Mouse (Mus musculus) olfactory bulb, adult 2 months (tissue): ENCODE data around the gene Arfgap2. TPM values are rescaled to one million over a fixed set of nuclear protein-coding genes. Genes with fewer than 3 reads are reported as not detected.

Source experiments
- H3K27ac ChIP-seq: fragments of 200-500 bp; 2 replicates; pipeline ENCODE4 v1.5.1; 2012; ENCODE audit warnings: low read depth, low read length; ENCODE audit not compliant: insufficient read depth
- H3K4me1 ChIP-seq: fragments of 200-500 bp; 2 replicates; pipeline ENCODE4 v1.6.1; 2012; ENCODE audit warnings: low read length; ENCODE audit not compliant: control insufficient read depth, insufficient read depth
- H3K4me3 ChIP-seq: fragments of 200-500 bp; 2 replicates; pipeline ENCODE4 v1.5.1; 2012; ENCODE audit warnings: mild to moderate bottlenecking, low read depth, low read length, moderate library complexity; ENCODE audit not compliant: insufficient read depth
- CTCF ChIP-seq: fragments of 200-500 bp; IDR thresholded peaks from 2 replicates; pipeline ENCODE4 v1.5.1; 2012; ENCODE audit warnings: low read depth, mild to moderate bottlenecking, low read length, moderate library complexity; ENCODE audit not compliant: insufficient read depth
- POLR2A ChIP-seq: fragments of 200-500 bp; IDR thresholded peaks from 2 replicates; pipeline ENCODE4 v1.6.1; 2012; ENCODE audit warnings: mild to moderate bottlenecking, low read depth, low read length, moderate library complexity; ENCODE audit not compliant: insufficient read depth
- WGBS: fragments of 180-500 bp; shearing (Covaris S2); methylation state at CpG from one replicate; pipeline ENCODE4 v1.1.7; 2018; 5-methylcytosine and 5-hydroxymethylcytosine counted together
- polyA plus RNA-seq: library from polyadenylated mRNA; stranded (reverse); fragments of >200 nt; gene quantifications from 2 replicates; pipeline ENCODE4 v1.2.4, GENCODE M21; 2012; ENCODE audit warnings: low replicate concordance; ENCODE audit not compliant: missing spikeins, insufficient read depth, insufficient read length

Gene Arfgap2
- polyA plus RNA-seq, 1 experiment: not detected

DNA sequence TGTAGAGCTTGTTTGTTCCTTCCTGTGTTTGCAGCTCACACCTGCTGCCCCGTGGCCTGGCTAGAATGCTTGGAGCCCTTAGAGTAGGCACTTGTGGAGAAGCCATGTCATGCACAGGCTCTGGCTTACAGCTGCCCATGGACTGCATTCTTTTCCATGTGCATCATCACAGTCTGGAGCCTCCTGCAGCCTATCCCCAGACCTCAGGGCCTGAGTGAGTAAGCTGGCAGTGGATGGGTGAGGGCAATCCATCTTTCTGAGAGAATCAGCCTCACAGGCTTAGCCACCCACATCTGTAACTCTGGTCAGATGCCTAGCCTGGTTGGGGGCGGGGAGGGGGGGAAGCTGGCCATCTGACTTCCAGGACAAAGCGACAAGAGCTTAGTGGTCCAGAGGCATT, 34.4 kb downstream of the Arfgap2 start:
- H3K4me3 ChIP-seq: no peak overlapping the region
- no peaks in the 10 kb centered on the region for H3K4me1 ChIP-seq
- TF ChIP-seq CTCF (no peak), POLR2A (no peak)
- 76% methylated on average over 3 of the region's 3 CpGs for WGBS
- H3K27ac ChIP-seq: no peak overlapping the region

DNA sequence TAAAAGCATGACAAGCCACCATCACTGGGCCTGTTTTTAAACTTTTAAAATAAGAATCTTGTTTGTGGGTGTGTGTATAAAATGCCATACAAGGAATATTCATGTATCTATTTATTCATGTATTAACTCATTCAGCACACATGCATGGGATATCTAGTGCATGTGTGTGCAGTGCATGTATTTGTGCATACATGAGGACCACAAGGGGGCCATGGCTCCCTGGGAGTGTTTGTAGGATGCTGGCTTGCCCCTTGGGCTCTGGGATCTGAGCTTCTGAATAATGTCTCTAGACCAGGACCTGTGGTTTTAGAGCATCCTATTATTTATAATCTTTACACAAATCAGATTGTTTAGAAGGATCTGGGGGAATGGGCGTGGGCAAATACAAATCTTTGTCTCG, 36.0 kb downstream of the Arfgap2 start:
- 96% methylated on average over 2 of the region's 2 CpGs for WGBS
- Histone ChIP-seq H3K27ac (no peak overlapping the region), H3K4me3 (no peak overlapping the region), H3K4me1 (no peaks in the 10 kb centered on the region)
- no peak for TF ChIP-seq POLR2A
- no peak for TF ChIP-seq CTCF

DNA sequence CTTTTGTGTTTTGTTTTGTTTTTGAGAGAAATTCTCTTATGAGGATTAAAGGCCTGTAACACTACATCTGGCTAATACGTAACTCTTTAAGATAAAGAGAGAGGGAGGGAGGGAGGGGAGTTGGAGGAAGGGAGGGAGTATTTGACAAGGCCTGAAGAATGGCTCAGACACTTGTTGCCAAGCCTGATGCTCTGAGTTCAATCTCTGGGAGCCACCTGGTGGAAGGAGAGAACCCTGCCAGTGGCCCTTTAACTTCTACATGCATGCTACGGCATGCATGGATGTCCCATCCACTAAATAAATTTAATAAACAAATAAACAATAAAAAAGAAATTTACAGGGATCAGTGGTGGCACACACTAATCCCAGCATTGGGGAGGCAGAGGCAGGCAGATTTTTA, 37.1 kb downstream of the Arfgap2 start:
- TF ChIP-seq POLR2A (no peak), CTCF (no peak)
- H3K4me1 ChIP-seq: no peaks in the 10 kb centered on the region
- WGBS: 91% methylated on average over 2 of the region's 2 CpGs
- H3K4me3 ChIP-seq: no peak overlapping the region
- H3K27ac ChIP-seq: no peak overlapping the region

DNA sequence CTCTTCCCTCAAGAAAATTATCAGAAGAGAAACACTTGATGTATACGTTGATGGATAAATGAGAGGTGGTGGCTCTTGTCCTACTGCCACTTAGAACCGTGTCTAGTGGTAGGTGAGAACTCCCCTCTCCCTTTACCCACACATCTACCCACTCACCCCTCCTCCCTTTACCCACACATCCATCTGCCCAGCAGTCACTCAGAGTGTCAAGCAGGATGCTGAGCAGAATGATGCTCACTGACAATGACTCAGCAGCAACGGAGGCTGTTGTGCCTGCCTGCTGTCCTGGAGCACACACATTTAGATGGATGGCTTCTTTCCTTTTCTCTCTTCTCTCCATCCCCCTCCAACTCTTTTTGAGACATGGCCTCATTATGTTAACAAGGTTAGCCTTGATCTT, 38.1 kb downstream of the Arfgap2 start:
- no peak overlapping the region for H3K27ac ChIP-seq
- 81% methylated on average over 3 of the region's 3 CpGs for WGBS
- TF ChIP-seq CTCF (no peak), POLR2A (no peak)
- no peak overlapping the region for H3K4me3 ChIP-seq
- H3K4me1 ChIP-seq: no peaks in the 10 kb centered on the region

DNA sequence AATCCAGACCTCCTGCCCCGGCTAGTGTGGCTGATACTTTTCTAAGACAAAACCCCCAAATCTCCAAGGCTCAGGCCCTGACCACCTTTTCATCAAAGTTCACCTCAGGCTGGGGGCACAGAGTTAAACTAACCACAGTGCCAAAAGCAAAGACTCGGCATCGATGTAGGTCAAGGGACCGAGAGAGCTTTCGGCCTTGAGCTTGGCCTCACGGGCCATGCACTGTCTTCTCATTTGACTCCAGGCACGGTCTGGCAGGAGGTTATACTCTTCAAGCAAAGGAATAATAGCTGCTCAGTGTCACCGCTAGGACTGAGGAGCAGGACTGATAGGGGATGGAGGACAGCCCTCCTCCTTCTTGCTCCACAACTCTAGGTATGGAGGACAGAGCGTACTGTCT, 41.2 kb downstream of the Arfgap2 start:
- 92% methylated on average over 9 of the region's 9 CpGs for WGBS

DNA sequence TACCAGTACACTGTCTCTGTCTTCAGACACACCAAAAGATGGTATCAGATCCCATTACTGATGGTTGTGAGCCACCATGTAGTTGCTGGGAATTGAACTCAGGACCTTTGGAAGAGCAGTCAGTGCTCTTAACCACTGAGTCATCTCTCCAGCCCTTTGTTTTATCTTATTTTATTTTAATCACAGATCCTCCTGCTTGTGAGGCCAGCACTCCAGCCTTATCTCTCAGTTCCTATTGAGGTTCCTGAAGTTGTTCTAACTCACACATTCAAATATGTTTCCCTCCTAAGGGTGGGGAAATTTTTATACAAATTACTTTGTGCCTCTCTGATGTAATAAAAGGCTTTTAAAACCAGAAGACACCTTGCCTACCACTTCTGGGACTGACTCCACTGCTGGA, 41.8 kb downstream of the Arfgap2 start:
- Histone ChIP-seq H3K4me3 (no peak overlapping the region), H3K4me1 (peaks cover 3% of the 10 kb centered on the region; the same call in 1 of the 2 replicates), H3K27ac (no peak overlapping the region)
- no peak for TF ChIP-seq CTCF
- no peak for TF ChIP-seq POLR2A

More for the DNA sequence above, 41.2 kb downstream of the Arfgap2 start:
- Histone ChIP-seq H3K4me1 (peaks cover 3% of the 10 kb centered on the region; the same call in 1 of the 2 replicates), H3K27ac (no peak overlapping the region), H3K4me3 (no peak overlapping the region)
- TF ChIP-seq POLR2A: no peak
- no peak for TF ChIP-seq CTCF

DNA sequence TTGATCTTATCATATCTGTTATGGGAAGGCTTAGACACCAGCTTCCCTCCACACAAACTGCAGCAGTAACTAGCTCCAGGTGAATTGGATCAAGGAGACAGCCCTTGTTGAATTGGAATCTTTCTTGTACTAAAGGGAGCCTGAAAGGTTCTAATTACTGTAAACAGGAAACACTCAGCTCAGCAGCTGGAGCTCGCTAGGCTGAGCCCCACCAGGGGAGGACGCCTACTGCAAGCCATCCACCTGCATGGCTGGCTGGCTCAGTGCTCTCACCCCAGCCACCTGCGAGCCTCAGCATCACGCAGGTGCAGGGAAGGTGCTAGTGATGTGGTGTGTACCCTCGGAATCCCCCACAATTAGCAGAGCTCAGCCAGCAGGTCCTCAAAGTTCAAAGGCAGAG, 43.9 kb downstream of the Arfgap2 start:
- Histone ChIP-seq H3K27ac (peak overlapping the region; percentile 15; the same call in 1 of the 2 replicates), H3K4me1 (peaks cover 9% of the 10 kb centered on the region), H3K4me3 (no peak overlapping the region)
- WGBS: 33% methylated on average over 5 of the region's 5 CpGs
- TF ChIP-seq POLR2A: no peak
- no peak for TF ChIP-seq CTCF

DNA sequence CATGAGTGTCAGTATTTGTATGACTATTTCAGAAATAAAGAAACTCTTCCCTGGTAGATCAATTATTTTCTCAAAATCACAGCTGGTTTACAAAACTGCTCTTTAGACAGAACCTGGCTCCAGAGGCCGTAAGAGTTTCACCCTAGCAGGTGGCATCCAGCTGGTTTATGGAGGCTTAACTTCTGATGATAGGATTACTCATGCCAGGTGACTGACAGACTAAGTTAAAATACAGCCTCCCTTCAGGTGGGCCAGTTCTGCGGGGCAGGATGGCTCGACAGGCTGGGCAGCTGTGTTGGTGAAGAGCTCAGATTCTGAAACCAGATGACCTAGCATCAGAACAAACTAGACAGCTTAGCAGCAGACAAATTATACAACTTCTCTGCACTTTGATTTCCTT, 44.8 kb downstream of the Arfgap2 start:
- TF ChIP-seq POLR2A (no peak), CTCF (no peak)
- 87% methylated on average over 3 of the region's 3 CpGs for WGBS
- Histone ChIP-seq H3K27ac (no peak overlapping the region), H3K4me1 (peaks cover 9% of the 10 kb centered on the region), H3K4me3 (no peak overlapping the region)

DNA sequence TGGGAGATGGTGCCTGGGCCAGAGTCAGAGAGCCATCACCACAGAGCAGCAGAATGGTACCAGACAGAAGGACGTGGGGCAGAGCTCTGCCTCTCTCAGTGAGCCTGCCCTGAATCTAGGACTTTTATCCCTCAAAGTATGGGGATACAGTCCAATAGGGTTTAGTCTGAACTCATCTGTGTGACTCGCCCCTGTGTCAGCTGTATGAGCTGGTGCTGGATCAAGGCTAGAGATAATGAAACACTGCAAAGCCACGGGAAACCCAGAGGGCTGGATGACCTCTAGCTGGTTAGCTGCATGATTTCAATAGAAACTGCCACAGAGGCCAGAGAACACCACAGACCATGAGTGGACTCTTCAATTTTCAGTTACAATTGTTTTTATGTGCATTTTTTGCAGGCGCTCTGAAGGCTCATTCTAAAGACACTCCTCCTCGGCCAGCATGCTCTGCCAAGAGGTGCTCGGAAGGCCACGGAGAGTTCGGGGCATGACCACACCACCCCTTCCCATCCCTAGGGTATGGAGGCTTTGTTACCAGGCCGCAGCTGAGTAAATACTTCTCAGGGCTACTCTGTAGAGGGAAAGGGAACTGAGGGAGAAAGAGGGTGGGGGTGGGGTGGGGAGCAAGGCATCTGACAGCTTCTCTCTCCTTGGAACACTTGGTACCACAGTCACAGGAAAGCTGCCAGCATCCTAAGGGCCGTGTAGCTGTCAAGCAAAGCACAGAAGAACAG, 48.0 kb downstream of the Arfgap2 start:
- WGBS: 50% methylated on average over 10 of the region's 10 CpGs

More for the DNA sequence above, 48.0 kb downstream of the Arfgap2 start:
- Histone ChIP-seq H3K27ac (peak overlapping the region; percentile 72), H3K4me1 (peaks cover 9% of the 10 kb centered on the region), H3K4me3 (no peak overlapping the region)
- TF ChIP-seq CTCF (no peak), POLR2A (no peak)
